Mouse (Mus musculus) splenic B cell, adult 2 months (primary cell): ENCODE measurements around the gene Rasal3.
A peak's percentile ranks its signal among the peaks of the same experiment; 100 is the strongest.

Experiments
- DNase-seq: peaks from one replicate; pipeline ENCODE4 v3.0.0-alpha.2; 2011; ENCODE audit warnings: low read depth, low spot score
- H3K27me3 ChIP-seq: 2 replicates; pipeline ENCODE4 v1.6.1; 2012; ENCODE audit warnings: mild to moderate bottlenecking, low read length, moderate library complexity, mixed read lengths; ENCODE audit not compliant: control insufficient read depth, poor library complexity, insufficient read depth, severe bottlenecking
- H3K36me3 ChIP-seq: 2 replicates; pipeline ENCODE4 v1.6.1; 2012; ENCODE audit warnings: mild to moderate bottlenecking, low read length, moderate library complexity, mixed read lengths; ENCODE audit not compliant: control insufficient read depth, poor library complexity, insufficient read depth, severe bottlenecking

Rasal3 gene

GRCm38 (mm10) chr17:32353696-32354095 lies 49.7 kb downstream of the Rasal3 start:
- H3K36me3 ChIP-seq = peaks cover 7% of the 10 kb centered on the region
- no peak for DNase-seq
- H3K27me3 ChIP-seq = no peaks in the 10 kb centered on the region

- no peak for DNase-seq
- no peaks in the 10 kb centered on the region for H3K27me3 ChIP-seq
- H3K36me3 ChIP-seq = peaks cover 1% of the 10 kb centered on the region; the same call in 1 of the 2 replicates
Measured at GRCm38 (mm10) chr17:32351726-32352125, 51.7 kb downstream of the Rasal3 start.

- Histone ChIP-seq H3K27me3 (no peaks in the 10 kb centered on the region), H3K36me3 (peaks cover 1% of the 10 kb centered on the region; the same call in 1 of the 2 replicates)
- no peak for DNase-seq
Measured at GRCm38 (mm10) chr17:32351269-32351668, 52.1 kb downstream of the Rasal3 start.

GRCm38 (mm10) chr17:32350382-32350983 lies 52.9 kb downstream of the Rasal3 start, which contains the start of gene Akap8l:
Akap8l (minus strand) TSS chr17:32350607.
- no peaks in the 10 kb centered on the region for H3K27me3 ChIP-seq
- peaks cover under 1% of the 10 kb centered on the region; the same call in 1 of the 2 replicates for H3K36me3 ChIP-seq
- DNase-seq = peak; percentile 98

GRCm38 (mm10) chr17:32349851-32350381 lies 53.5 kb downstream of the Rasal3 start:
- Histone ChIP-seq H3K36me3 (0 out of 2 replicates have a peak, but pooled peaks cover 1% of the 10 kb centered on the region), H3K27me3 (no peaks in the 10 kb centered on the region)
- peak; percentile 48 for DNase-seq

- DNase-seq = peak; percentile 79
- 0 out of 2 replicates have a peak, but pooled peaks cover 2% of the 10 kb centered on the region for H3K36me3 ChIP-seq
- no peaks in the 10 kb centered on the region for H3K27me3 ChIP-seq
Measured at GRCm38 (mm10) chr17:32349037-32349732, 54.2 kb downstream of the Rasal3 start.

- DNase-seq = no peak
- peaks cover 4% of the 10 kb centered on the region for H3K36me3 ChIP-seq
- H3K27me3 ChIP-seq = no peaks in the 10 kb centered on the region
Measured at GRCm38 (mm10) chr17:32348406-32348805, 55.0 kb downstream of the Rasal3 start.

- no peak for DNase-seq
- Histone ChIP-seq H3K36me3 (peaks cover 7% of the 10 kb centered on the region), H3K27me3 (no peaks in the 10 kb centered on the region)
Measured at GRCm38 (mm10) chr17:32341102-32341501, 62.3 kb downstream of the Rasal3 start.
